Mouse (Mus musculus) frontal cortex, adult (tissue): ENCODE data around the gene Dync1li2.

ENCODE experiments used
- ATAC-seq: cut with Nextera tagmentation; 2 replicates; pipeline ENCODE4 v1.9.2; 2017; ENCODE audit warnings: mild to moderate bottlenecking, moderate library complexity, mixed read lengths; ENCODE audit not compliant: low TSS enrichment

The Dync1li2 gene

GRCm38 (mm10) chr8:104414204-104414603 lies 28.6 kb downstream of the Dync1li2 start:
- ATAC-seq, result no peak

DNA sequence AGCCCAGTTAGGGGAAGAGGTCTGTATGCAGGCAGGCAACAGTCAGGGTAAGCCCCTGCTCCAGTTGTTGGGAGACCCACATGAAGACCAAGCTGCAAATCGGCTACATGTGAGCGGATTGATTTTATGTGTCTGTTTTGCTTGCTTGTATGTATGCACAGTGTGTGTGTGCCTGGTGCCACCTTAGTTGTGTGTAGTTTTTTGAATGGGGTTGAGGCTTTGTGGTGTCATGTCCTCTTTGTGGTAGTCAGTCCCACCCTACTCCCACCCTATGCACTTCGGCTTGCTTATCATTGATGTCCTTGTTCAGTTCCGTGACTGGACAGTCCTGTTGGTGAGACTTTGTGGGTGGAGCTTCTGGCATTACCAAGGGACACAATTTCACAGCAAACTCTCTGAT lies 29.1 kb downstream of the Dync1li2 start:
- no peak for ATAC-seq

GRCm38 (mm10) chr8:104412805-104413532 lies 29.9 kb downstream of the Dync1li2 start:
- peak; percentile 12 for ATAC-seq

DNA sequence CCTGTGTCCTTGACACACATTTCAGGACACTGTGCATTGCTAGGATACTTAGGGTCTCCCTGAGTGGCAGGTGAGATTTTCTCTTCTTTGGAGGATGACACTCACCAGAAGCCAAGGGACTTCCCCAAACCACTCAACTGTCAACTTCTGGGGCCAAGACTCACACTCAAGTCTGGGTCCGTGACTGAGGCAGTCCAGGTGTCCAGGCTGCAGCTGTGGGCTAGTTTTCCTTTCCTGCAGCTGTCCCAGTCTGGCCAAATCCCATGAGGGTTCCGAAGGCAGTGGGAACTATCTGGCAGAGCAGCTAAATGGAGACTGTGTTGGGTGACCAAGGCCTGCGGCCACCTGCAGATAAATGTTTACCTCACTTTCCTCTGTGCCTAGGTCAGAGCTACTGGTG lies 30.9 kb downstream of the Dync1li2 start:
- no peak for ATAC-seq

DNA sequence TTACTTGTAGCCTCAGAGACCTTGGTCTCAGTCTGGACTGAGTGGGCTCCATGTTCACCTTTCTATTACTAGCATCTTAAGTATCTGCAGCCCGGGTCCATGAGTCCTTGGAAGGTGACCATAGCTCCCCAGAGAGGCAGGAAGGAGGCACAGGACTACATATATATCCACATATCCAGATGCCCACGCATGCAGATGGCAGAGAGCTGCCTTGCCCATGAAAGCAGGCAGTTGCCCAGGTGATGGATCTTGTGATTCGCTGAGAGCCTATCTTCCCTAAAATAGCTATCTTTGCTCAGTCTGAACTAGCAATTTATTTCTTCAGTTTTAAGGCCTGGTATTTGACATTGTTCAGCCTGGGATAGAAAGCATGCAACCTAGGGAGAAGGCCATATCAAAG lies 31.4 kb downstream of the Dync1li2 start:
- ATAC-seq, result peak; percentile 72

DNA sequence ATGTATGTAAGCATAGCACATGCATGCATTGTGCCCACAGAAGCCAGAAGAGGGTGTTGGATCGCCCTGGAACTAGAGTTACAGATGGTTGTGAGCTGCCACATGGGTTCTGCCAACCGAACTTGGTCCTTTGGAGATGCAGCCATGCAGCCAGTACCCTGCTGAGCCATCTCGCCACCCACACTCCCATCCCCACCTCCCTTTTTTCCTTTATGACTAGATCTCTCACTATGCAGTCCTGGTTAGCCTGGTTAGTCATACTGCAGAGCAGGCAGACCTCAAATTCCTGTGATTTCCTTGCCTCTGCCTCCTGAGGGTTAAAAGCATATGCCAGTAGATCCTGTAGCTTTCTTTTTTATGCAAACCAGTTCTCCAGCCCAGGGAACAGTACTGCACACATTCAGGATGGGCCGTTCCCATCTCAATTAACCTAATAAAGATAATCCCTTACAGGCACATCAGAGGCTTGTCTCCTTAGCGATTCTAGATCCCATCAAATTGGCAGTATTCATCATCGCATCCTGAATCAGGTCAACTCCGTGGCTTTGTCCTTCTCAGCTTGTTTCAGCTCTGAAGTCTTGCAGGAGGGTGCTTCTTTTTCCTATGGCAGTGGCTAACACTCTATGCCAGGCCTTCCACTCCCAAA lies 32.1 kb downstream of the Dync1li2 start:
- peak; percentile 54 for ATAC-seq

DNA sequence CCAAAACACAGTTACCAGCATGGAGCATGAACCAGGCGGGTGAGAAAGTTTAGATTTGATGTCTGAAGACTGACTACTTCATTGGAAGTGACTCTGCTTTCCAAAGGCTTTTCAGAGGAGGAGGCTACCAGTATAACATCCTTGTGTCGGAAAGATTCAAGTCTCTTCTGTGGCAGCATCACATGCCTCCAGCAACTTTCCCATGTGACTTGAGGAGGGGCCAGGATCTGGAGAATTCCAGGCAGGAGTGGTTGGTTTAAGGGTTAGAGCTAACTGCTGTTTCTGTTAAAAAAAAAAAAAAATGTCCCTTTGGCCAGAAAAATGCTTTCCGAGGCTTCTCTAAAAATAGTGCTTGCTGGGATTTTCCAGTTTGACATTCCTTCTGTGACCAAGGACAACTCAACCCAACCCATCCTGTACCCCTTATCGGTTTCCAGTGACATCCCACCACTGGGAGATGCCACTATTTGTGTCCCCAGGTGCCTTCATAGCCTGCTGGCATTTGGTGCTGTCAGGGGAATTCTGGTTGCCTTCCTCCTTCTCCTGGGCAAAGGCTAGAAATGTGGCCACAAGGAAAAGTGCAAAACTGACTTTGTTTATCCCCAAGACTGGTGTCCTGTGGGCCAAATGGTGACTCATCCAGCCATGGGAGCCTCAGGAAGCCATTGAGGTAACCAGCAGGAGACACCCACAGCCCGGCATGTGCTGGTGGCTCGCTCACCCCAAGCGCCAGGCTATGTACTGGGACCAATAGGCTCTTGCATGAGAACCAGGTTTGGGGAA lies 34.3 kb downstream of the Dync1li2 start:
- ATAC-seq, result no peak

DNA sequence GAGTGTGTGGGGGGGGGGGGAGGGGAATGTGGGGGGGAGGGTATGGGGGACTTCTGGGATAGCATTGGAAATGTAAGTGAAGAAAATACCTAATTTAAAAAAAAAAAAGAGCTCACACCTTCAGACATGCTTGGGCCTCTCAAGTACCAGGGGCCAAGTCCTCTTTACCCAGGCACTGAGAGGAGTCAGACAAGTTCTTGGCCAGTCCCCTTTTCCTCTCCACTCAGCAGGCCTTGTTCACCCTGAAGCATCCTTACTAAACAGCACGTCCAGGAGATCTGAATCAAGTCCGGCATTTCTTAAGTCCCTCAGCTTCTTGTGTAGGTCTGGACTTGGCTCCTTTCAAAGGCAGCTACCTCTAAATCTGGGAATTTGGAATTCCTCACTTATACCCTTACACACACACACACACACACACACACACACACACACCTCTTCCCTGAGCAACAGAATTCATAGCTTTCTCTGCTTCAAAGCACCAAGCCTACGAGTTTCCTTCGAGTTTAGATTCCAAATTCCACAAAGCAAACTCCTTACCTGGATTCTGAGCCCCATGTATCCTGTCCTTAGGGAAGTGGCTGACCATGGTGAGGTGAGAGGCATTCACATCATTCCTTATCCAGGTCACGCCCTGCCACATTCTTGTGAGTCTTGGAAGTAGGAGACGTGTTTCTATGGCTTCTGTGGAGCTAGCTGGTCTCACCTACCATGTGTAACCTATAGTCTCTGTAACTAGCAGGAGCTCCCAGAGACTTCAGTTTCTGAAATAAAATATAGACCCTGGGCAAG lies 36.3 kb downstream of the Dync1li2 start:
- no peak for ATAC-seq

DNA sequence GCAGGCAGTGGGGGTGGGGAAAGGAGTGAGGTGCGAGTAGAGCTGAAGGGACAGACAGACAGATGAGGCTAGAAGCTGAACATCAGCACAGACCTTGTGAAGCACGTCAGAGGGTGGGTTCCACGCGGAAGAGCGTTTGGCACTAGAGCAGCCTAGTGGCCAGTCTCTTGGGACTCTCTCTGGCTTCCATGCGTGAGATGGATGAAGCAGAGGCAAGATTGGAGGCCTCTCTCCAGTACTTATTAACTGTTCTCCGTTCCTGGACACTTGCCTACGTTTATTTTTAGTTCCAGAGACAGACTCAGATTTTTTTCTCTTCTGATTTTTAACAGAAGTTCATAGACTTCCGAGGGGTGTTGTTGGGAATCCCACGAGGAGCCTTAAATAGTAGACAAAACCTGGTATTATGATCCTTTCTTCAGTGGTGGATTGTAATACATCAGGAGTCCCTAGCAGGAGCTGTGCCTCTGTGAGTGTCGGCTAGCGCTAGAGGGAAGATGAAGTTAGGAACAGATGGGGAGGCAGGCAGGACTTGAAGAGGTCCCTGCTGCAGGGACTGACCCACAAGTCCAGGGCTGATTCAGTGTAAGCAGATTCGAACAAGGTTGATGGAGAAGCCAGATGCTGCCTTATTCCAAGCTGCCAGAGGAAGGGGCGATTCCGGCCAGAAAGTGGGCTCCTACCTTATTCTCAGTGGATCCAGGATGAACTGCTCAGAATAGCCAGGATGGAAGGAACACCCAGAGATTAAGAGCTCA lies 37.2 kb downstream of the Dync1li2 start:
- ATAC-seq, result no peak

DNA sequence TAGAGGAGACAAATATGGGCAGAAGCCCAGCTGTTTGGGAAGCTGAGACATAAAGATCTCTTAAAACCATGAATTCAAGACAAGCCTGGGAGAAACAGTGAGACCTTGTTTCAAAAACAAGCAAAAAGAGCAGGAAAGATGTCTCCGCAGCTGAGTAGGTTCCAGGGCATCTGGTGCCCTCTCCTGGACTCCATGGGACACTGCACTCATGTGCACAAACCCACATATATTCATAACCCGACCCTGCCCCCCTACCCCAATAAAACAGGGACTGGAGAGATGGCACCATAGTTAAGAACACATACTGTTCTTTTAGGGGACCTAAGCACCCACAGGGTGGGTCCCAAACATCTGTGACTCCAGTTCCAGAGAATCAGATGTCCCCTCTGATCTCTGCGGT lies 39.3 kb downstream of the Dync1li2 start:
- 0 out of 2 replicates have a peak, but pooled peaks have one; percentile 29 for ATAC-seq

DNA sequence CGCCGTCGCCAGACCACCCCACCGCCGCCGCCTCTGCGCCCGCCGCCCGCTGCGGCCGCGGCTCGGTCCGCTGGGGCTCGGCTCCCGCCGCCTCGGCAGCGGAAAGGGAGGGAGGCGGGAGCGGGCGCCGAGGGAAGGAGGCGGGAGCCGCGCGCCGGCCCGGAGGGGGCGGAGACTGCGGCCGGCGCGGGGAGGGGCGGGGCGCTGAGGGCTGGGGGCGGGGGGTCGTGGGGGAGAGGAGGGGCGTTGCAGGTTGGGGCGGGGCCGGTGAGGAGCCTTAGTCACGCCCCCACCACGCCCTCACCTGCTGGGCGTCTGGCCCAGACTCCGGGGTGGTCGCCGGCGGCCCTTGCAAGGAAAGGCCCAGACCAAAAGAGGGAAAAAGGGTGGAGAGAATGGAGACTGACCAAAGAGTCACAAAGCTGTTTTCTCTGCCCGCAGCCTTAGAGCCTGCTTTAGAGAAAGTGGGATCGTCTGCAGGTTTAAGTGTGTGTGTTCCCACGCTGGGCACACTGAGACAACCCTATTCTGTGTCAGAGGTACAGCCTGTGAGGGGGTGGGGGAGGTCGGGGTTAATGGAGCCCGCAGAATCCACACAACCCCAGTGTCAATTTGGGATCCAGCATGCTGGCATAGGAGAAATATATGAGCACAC lies 47.0 kb downstream of the Dync1li2 start, which contains the start of gene Cmtm4:
TSS of gene Cmtm4 (minus strand) at position 105 of the 655 bp plus-strand sequence.
- ATAC-seq, result peak; percentile 75

DNA sequence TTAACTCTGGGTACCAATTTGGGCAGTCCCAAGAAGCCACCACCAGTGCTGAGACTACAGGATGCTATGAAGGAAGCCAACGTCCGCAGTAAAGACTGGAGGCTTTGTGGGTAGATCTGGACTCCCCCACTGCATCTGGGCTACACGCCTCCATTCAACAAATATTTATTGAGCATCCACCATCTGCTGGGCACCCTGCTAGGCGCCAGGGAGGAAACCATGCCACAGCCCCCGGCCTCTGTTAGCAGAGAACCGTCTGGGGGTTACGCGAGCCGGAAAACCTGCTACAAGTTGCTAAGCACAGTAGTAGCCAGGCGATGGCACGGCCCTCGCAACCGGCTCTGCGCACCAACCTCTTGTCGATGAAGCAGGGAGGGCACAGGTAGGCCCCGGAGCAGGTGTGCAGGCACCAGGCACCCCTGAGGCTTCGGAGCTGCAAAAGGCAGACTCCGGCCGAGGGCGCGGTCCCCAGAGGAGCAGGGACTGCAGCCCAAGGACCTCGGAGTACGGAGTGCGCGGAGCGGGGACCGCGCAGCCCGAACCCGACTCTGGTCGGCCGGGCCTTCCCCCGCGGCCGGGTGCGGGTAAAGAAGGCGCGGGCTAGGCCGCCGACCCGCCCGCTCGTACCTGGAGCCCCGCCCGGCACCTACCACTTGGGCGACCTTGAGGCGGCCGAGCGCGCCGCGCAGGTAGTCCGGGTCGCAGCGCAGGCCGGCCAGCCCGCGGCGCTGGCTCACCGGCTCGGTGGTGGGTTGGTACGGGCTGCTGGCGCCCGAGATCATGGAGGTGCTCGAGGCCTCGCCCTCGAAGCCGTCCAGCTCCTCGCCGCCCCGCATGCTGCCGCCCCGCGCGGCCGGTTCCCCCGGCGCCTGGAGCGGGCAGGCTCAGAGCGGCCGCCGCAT lies 47.8 kb downstream of the Dync1li2 start:
- peak; percentile 62 for ATAC-seq

GRCm38 (mm10) chr8:104393767-104394166 lies 49.1 kb downstream of the Dync1li2 start:
- no peak for ATAC-seq

- ATAC-seq, result no peak
Observed at GRCm38 (mm10) chr8:104393139-104393538, 49.7 kb downstream of the Dync1li2 start.

- ATAC-seq, result no peak
Observed at GRCm38 (mm10) chr8:104390245-104390644, 52.6 kb downstream of the Dync1li2 start.

DNA sequence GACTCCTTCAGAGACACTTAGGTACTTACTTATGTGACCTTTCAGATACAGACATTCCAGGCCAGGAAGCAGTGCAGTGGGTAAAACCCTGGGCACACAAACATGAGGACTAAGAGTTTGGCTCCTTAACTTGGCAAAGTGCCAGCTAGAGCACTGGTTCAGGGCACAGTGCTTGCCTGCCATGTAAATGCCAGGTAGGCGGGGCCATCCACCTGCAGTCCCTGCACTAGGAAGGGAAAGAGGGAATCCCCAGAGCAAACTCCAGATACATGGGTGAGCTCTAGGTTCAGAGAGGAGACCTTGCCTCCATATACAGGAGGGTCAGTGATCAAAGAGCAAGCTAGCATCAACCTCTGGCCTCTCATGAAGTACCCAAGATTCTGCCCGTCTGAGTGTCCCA lies 54.9 kb downstream of the Dync1li2 start:
- ATAC-seq, result no peak

DNA sequence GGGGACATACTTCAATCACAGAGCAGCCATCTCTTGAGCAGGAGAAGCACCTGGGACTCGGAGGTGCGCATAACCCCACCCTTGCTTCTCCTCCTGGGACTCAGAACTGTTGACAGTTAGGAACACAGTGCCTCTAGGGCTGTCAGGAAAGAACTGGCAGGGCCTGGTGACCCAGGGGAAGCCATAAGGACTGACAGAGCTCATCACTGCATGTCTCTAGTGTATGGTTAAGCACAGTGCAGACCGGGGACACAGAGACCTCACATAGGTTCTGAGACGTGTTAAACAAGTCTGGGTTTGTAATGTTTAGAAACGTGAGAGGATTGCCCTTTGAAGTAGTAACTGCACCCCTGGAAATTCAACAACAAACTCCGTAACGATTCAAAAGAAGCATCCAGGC lies 55.3 kb downstream of the Dync1li2 start:
- ATAC-seq, result no peak

- ATAC-seq, result no peak
Observed at GRCm38 (mm10) chr8:104386693-104387092, 56.2 kb downstream of the Dync1li2 start.

DNA sequence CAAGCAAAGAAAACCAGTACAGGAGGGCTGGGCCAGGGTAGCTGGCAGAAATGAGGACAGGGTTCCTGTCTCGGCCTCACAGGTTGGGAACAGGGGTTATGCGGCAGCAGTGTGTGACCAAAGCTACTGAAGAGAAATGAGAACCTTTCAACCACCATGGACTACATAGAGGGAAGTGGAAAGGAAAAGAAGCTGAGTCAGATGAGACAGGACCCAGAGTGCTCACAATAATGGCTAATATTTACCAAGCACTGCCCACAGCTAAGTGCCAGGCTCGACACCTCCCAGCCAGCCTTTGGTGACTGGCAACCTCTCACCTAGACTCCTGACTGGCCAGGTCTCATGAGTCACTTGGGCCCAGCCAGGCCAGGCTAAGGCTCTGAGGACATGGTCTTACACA lies 58.9 kb downstream of the Dync1li2 start:
- no peak for ATAC-seq
